Mouse (Mus musculus) ovary, adult 2 months (tissue): ENCODE measurements around the gene Svs3b. TPM values are rescaled to one million over a fixed set of nuclear protein-coding genes. Genes with fewer than 3 reads are reported as not detected.

Experiments
- polyA plus RNA-seq: library from polyadenylated mRNA; depleted of rRNA; stranded (reverse); fragments of >200 nt; gene quantifications from 2 replicates; pipeline ENCODE4 v1.2.3, GENCODE M21; 2012; rRNA removed

Gene Svs3b
- polyA plus RNA-seq: not detected in 2 replicates

DNA sequence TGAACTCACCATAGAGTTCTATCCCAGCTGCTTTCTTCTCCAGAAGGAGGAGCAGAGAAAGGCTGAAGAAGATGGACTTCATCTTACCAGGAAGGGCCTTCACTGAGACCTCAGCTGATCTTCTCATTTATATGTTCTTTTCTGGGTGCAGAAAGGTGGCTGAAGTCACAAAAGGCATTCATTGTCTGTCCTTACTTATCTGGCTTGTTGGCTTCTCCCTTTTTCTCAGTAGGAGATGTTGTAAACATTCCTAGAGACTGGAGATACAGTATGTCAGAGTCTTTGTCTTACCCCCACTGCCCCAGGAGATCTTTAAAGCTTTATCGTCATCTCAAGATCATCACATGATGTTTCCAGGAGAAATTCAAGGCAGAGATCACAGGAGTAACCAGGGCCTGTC lies at the start of gene Svs3b:
Svs3b (minus strand) TSS at position 101 of the 400 bp plus-strand sequence.

DNA sequence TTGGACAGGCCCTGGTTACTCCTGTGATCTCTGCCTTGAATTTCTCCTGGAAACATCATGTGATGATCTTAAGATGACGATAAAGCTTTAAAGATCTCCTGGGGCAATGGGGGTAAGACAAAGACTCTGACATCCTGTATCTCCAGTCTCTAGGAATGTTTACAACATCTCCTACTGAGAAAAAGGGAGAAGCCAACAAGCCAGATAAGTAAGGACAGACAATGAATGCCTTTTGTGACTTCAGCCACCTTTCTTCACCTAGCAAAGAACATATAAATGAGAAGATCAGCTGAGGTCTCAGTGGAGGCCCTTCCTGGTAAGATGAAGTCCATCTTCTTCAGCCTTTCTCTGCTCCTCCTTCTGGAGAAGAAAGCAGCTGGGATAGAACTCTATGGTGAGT lies 32.5 kb upstream of the Svs3b start, which contains the start of gene Svs3a:
Svs3a (plus strand) TSS at position 301 of the 400 bp plus-strand sequence.

GRCm38 (mm10) chr2:164278359-164278758 lies 21.9 kb upstream of the Svs3b start, which contains the start of gene Svs4:
Gene Svs4 (minus strand): TSS chr2:164278459.

GRCm38 (mm10) chr2:164238366-164238765 lies 18.1 kb downstream of the Svs3b start, which contains the start of gene Svs2:
Gene Svs2 (minus strand): TSS chr2:164238466.

GRCm38 (mm10) chr2:164221522-164221921 lies 34.9 kb downstream of the Svs3b start, which contains the start of gene Wfdc15b:
Gene Wfdc15b (minus strand): TSS chr2:164221660.

Other genes starting within 250 kb of the Svs3b start
- gene Pabpc1l, start 231.2 kb downstream of the Svs3b start, polyA plus RNA-seq: 4.8 and 5.4 TPM in 2 replicates
- gene Stk4, start 186.3 kb downstream of the Svs3b start, polyA plus RNA-seq: 11.8 and 14.4 TPM in 2 replicates
- 59.8 and 64.6 TPM in 2 replicates for gene Tomm34, start 185.5 kb downstream of the Svs3b start, polyA plus RNA-seq
- gene Kcns1, start 85.5 kb downstream of the Svs3b start, polyA plus RNA-seq: 0.33 and 0.40 TPM in 2 replicates
- not detected in 2 replicates for gene Wfdc5, start 73.9 kb downstream of the Svs3b start, polyA plus RNA-seq
- gene Wfdc12, start 66.0 kb downstream of the Svs3b start, polyA plus RNA-seq: 0.60 TPM in 1 of 2 replicates, not detected in the other
- gene Wfdc15a, start 56.5 kb downstream of the Svs3b start, polyA plus RNA-seq: not detected in 2 replicates
- 8.0 and 12.6 TPM in 2 replicates for gene Wfdc15b, start 35.0 kb downstream of the Svs3b start, polyA plus RNA-seq
- not detected in 2 replicates for gene Svs2, start 18.2 kb downstream of the Svs3b start, polyA plus RNA-seq
- gene Svs4, start 21.8 kb upstream of the Svs3b start, polyA plus RNA-seq: not detected in 2 replicates
- not detected in 2 replicates for gene Svs3a, start 32.6 kb upstream of the Svs3b start, polyA plus RNA-seq
- gene Svs6, start 60.1 kb upstream of the Svs3b start, polyA plus RNA-seq: not detected in 2 replicates
- 0.37 TPM in 1 of 2 replicates, not detected in the other for gene Svs5, start 76.1 kb upstream of the Svs3b start, polyA plus RNA-seq
- 13.5 and 15.4 TPM in 2 replicates for gene Slpi, start 132.5 kb upstream of the Svs3b start, polyA plus RNA-seq
- 0.08 TPM in 1 of 2 replicates, not detected in the other for gene Rbpjl, start 146.5 kb upstream of the Svs3b start, polyA plus RNA-seq
- gene Matn4, start 148.5 kb upstream of the Svs3b start, polyA plus RNA-seq: 0.45 and 0.52 TPM in 2 replicates
- 58.9 and 68.8 TPM in 2 replicates for gene Sdc4, start 187.2 kb upstream of the Svs3b start, polyA plus RNA-seq
- 190 and 302 TPM in 2 replicates for gene Sys1, start 200.3 kb upstream of the Svs3b start, polyA plus RNA-seq
- gene Gm20458, start 204.3 kb upstream of the Svs3b start, polyA plus RNA-seq: 92.2 and 115 TPM in 2 replicates
- not detected in 2 replicates for gene Trp53tg5, start 217.1 kb upstream of the Svs3b start, polyA plus RNA-seq
- 82.7 and 94.8 TPM in 2 replicates for gene Dbndd2, start 229.5 kb upstream of the Svs3b start, polyA plus RNA-seq
- gene Pigt, start 240.9 kb upstream of the Svs3b start, polyA plus RNA-seq: 211 and 273 TPM in 2 replicates